Mouse (Mus musculus) MEL (cell line): Measurements from ENCODE around the gene Pip5k1b.

Source experiments
- CTCF ChIP-seq, 3 experiments: IDR thresholded peaks in 2 of 3; conservative IDR thresholded peaks in 1 of 3; 2 replicates each; pipeline ENCODE4 v1.5.1; 2011 to 2012; ENCODE audit warnings: low read length in 3 of 3, low read depth in 2 of 3, mild to moderate bottlenecking in 2 of 3, improper control_type of control experiment in 1 of 3, inconsistent platforms in 1 of 3, mixed read lengths in 1 of 3, moderate library complexity in 1 of 3; ENCODE audit not compliant: control insufficient read depth in 1 of 3, insufficient read depth in 1 of 3, poor library complexity in 1 of 3, severe bottlenecking in 1 of 3
- EP300 ChIP-seq, 2 experiments: IDR thresholded peaks; 2 replicates each; pipeline ENCODE4 v1.6.1; 2011; ENCODE audit warnings: improper control_type of control experiment in 2 of 2, low read length in 2 of 2, low read depth in 1 of 2, mild to moderate bottlenecking in 1 of 2
- ETS1 ChIP-seq: IDR thresholded peaks from 2 replicates; pipeline ENCODE4 v1.6.1; 2012; ENCODE audit warnings: low read depth, mild to moderate bottlenecking, inconsistent platforms, low read length, improper control_type of control experiment, moderate library complexity
- HCFC1 ChIP-seq: IDR thresholded peaks from 2 replicates; pipeline ENCODE4 v1.6.1; 2012; ENCODE audit warnings: low read depth, mild to moderate bottlenecking, inconsistent platforms, low read length, improper control_type of control experiment, moderate library complexity
- JUND ChIP-seq: IDR thresholded peaks from 2 replicates; pipeline ENCODE4 v1.6.1; 2011; ENCODE audit warnings: low read depth, mild to moderate bottlenecking, improper control_type of control experiment, low read length
- MAX ChIP-seq: IDR thresholded peaks from 2 replicates; pipeline ENCODE4 v1.6.1; 2011; ENCODE audit warnings: low read length, improper control_type of control experiment
- MEF2A ChIP-seq: IDR thresholded peaks from 2 replicates; pipeline ENCODE4 v1.6.1; 2014; ENCODE audit warnings: low read depth, mild to moderate bottlenecking, inconsistent platforms, low read length, improper control_type of control experiment; ENCODE audit not compliant: poor library complexity, insufficient replicate concordance, severe bottlenecking; ENCODE audit errors: extremely low read depth
- NRF1 ChIP-seq: IDR thresholded peaks from 2 replicates; pipeline ENCODE4 v1.6.1; 2014; ENCODE audit warnings: low read depth, mild to moderate bottlenecking, inconsistent platforms, low read length, improper control_type of control experiment, moderate library complexity; ENCODE audit not compliant: poor library complexity, insufficient read depth, severe bottlenecking
- USF2 ChIP-seq, 2 experiments: IDR thresholded peaks; 2 replicates each; pipeline ENCODE4 v1.6.1; 2011 to 2012; ENCODE audit warnings: improper control_type of control experiment in 2 of 2, low read length in 2 of 2, borderline replicate concordance in 1 of 2, inconsistent platforms in 1 of 2, low read depth in 1 of 2, mild to moderate bottlenecking in 1 of 2; ENCODE audit not compliant: insufficient read depth in 1 of 2
- ZC3H11A ChIP-seq: IDR thresholded peaks from 2 replicates; pipeline ENCODE4 v1.6.1; 2012; ENCODE audit warnings: low read depth, mild to moderate bottlenecking, inconsistent platforms, low read length, improper control_type of control experiment

DNA sequence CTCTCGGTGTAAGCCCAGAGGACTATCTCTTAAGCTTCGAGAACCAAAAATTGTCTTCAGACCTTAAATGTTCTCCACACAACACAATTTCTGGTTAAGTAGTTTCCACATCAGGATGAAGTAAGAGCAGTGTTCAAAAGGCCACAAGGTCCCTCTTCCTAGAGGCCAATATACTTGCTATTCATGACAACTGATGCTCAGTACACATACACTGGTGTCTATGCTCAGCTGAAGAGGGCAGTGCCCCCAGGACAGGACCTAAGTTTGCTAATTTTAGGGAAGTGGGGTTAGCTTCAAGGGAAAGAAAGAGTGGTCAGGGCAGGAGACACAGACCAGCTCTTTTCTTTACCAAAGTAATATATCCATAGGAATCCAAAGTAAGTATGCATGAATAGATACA is 124.3 kb downstream of the Pip5k1b start:
- TF ChIP-seq HCFC1 = no peak
- no peak for TF ChIP-seq USF2 (IDR thresholded peaks at IDR 0.05; ENCODE audit: borderline replicate concordance in 1 of 2, insufficient read depth in 1 of 2, low read depth in 1 of 2, low read length in 2 of 2)
- no peak for TF ChIP-seq CTCF (IDR thresholded peaks at IDR 0.05 in 2 of 3, conservative IDR thresholded peaks at IDR 0.05 in 1 of 3; ENCODE audit: control insufficient read depth in 1 of 3, insufficient read depth in 1 of 3, low read depth in 2 of 3, low read length in 3 of 3, poor library complexity in 1 of 3, severe bottlenecking in 1 of 3)
- TF ChIP-seq EP300 (IDR thresholded peaks at IDR 0.05; ENCODE audit: low read depth in 1 of 2, low read length in 2 of 2) = no peak
- TF ChIP-seq MEF2A = no peak
- TF ChIP-seq NRF1 = no peak
- no peak for TF ChIP-seq ZC3H11A
- TF ChIP-seq ETS1 = no peak
- no peak for TF ChIP-seq MAX
- TF ChIP-seq JUND = no peak
